Mouse (Mus musculus) heart, embryonic 11.5 days (tissue): Measurements from ENCODE around the gene Mib2. TPM values are rescaled to one million over a fixed set of nuclear protein-coding genes. Genes with fewer than 3 reads are reported as not detected.

ENCODE experiments used
- ATAC-seq: fragments of 200-750 bp; cut with Nextera tagmentation; replicated peaks from 2 replicates; pipeline ENCODE4 v1.8.0; 2017; ENCODE audit warnings: moderate library complexity; ENCODE audit not compliant: insufficient number of reproducible peaks, low FRiP score, low TSS enrichment
- H3K27ac ChIP-seq: fragments of 300-500 bp; sonication (generic); 2 replicates; pipeline ENCODE4 v1.5.1; 2014; ENCODE audit warnings: mild to moderate bottlenecking, low read depth, low read length
- H3K27me3 ChIP-seq: fragments of 300-500 bp; sonication (generic); 2 replicates; pipeline ENCODE4 v1.6.1; 2014; ENCODE audit warnings: mild to moderate bottlenecking, low read length, mixed read lengths; ENCODE audit not compliant: control insufficient read depth, insufficient read depth
- H3K36me3 ChIP-seq: fragments of 300-500 bp; sonication (generic); 2 replicates; pipeline ENCODE4 v1.6.1; 2014; ENCODE audit warnings: mild to moderate bottlenecking, low read length, moderate library complexity, mixed read lengths; ENCODE audit not compliant: control insufficient read depth, insufficient read depth
- H3K4me1 ChIP-seq: fragments of 300-500 bp; sonication (generic); 2 replicates; pipeline ENCODE4 v1.6.1; 2014; ENCODE audit warnings: low read length; ENCODE audit not compliant: control insufficient read depth, insufficient read depth
- H3K4me2 ChIP-seq: fragments of 300-500 bp; sonication (generic); 2 replicates; pipeline ENCODE4 v1.6.1; 2014; ENCODE audit warnings: mild to moderate bottlenecking, moderate library complexity
- H3K4me3 ChIP-seq: fragments of 300-500 bp; sonication (generic); 2 replicates; pipeline ENCODE4 v1.5.1; 2014; ENCODE audit warnings: low read depth, low read length
- H3K9ac ChIP-seq: fragments of 300-500 bp; sonication (generic); 2 replicates; pipeline ENCODE4 v1.6.1; 2014; ENCODE audit warnings: mild to moderate bottlenecking, low read depth, low read length, moderate library complexity
- H3K9me3 ChIP-seq: fragments of 300-500 bp; sonication (generic); replicated peaks from 2 replicates; pipeline ENCODE4 v1.6.1; 2016; ENCODE audit warnings: low read length; ENCODE audit not compliant: control insufficient read depth
- WGBS: fragments of 180-500 bp; shearing (Covaris S2); extraction: QIAGEN DNeasy Blood & Tissue Kit; methylation state at CpG from one replicate; pipeline ENCODE4 v1.1.7; 2014; ENCODE audit not compliant: insufficient replicate concordance; 5-methylcytosine and 5-hydroxymethylcytosine counted together
- polyA plus RNA-seq: library from polyadenylated mRNA; unstranded; fragments of >200 nt; fragmentation: Nextera tagmentation; extraction: Ambion mirVana; gene quantifications from 2 replicates; pipeline ENCODE4 v1.2.1, GENCODE M21; 2014

Gene Mib2
- polyA plus RNA-seq, 1 experiment from 2014 or later = 8.9 TPM

- H3K36me3 ChIP-seq = peaks cover 6% of the 10 kb centered on the region; the same call in 1 of the 2 replicates
Observed at GRCm38 (mm10) chr4:155606825-155607224, 62.2 kb downstream of the Mib2 start.

GRCm38 (mm10) chr4:155605132-155605531 lies 63.9 kb downstream of the Mib2 start:
- 92% methylated on average over 4 of the region's 4 CpGs for WGBS
- H3K36me3 ChIP-seq = peaks cover 5% of the 10 kb centered on the region; the same call in 1 of the 2 replicates
- no peak overlapping the region for H3K27ac ChIP-seq
- H3K4me3 ChIP-seq = no peak overlapping the region
- H3K27me3 ChIP-seq = no peaks in the 10 kb centered on the region
- ATAC-seq = no peak
- H3K4me2 ChIP-seq = no peak overlapping the region
- H3K9ac ChIP-seq = no peak overlapping the region
- H3K4me1 ChIP-seq = peaks cover 7% of the 10 kb centered on the region
- no peaks in the 10 kb centered on the region for H3K9me3 ChIP-seq

More at GRCm38 (mm10) chr4:155606825-155607224, 62.2 kb downstream of the Mib2 start:
- no peak overlapping the region for H3K4me2 ChIP-seq
- no peak for ATAC-seq
- peaks cover 7% of the 10 kb centered on the region for H3K4me1 ChIP-seq
- no peak overlapping the region for H3K9ac ChIP-seq
- no peak overlapping the region for H3K4me3 ChIP-seq
- no peaks in the 10 kb centered on the region for H3K9me3 ChIP-seq
- 92% methylated on average over 2 of the region's 2 CpGs for WGBS
- no peak overlapping the region for H3K27ac ChIP-seq
- H3K27me3 ChIP-seq = no peaks in the 10 kb centered on the region

Other genes starting within 250 kb of the Mib2 start
- gene Tmem52, start 200.1 kb downstream of the Mib2 start, polyA plus RNA-seq = not detected in 2 replicates
- gene Gnb1, start 177.8 kb downstream of the Mib2 start, polyA plus RNA-seq = 410 and 416 TPM in 2 replicates
- gene Nadk, start 106.8 kb downstream of the Mib2 start, polyA plus RNA-seq = 57.0 and 58.6 TPM in 2 replicates
- gene Slc35e2, start 67.8 kb downstream of the Mib2 start, polyA plus RNA-seq = 7.7 and 9.6 TPM in 2 replicates
- 48.2 and 50.0 TPM in 2 replicates for gene Cdk11b, start 44.3 kb downstream of the Mib2 start, polyA plus RNA-seq
- not detected in 2 replicates for gene Gm10563, start 23.8 kb downstream of the Mib2 start, polyA plus RNA-seq
- 52.9 and 53.5 TPM in 2 replicates for gene Mmp23, start 15.8 kb downstream of the Mib2 start, polyA plus RNA-seq
- gene Fndc10, start 25.1 kb upstream of the Mib2 start, polyA plus RNA-seq = 1.1 and 1.4 TPM in 2 replicates
- 128 TPM in 2 replicates for gene Ssu72, start 35.6 kb upstream of the Mib2 start, polyA plus RNA-seq
- gene Tmem240, start 65.6 kb upstream of the Mib2 start, polyA plus RNA-seq = 0.47 and 0.68 TPM in 2 replicates
- gene Atad3a, start 91.9 kb upstream of the Mib2 start, polyA plus RNA-seq = 84.2 and 88.2 TPM in 2 replicates
- 0.89 and 1.1 TPM in 2 replicates for gene Vwa1, start 105.5 kb upstream of the Mib2 start, polyA plus RNA-seq
- 3.0 and 3.2 TPM in 2 replicates for gene Tmem88b, start 116.7 kb upstream of the Mib2 start, polyA plus RNA-seq
- not detected in 2 replicates for gene Ankrd65, start 121.2 kb upstream of the Mib2 start, polyA plus RNA-seq
- gene Mrpl20, start 133.7 kb upstream of the Mib2 start, polyA plus RNA-seq = 152 and 166 TPM in 2 replicates
- gene Ccnl2, start 143.3 kb upstream of the Mib2 start, polyA plus RNA-seq = 126 and 129 TPM in 2 replicates
- 121 and 122 TPM in 2 replicates for gene Aurkaip1, start 162.1 kb upstream of the Mib2 start, polyA plus RNA-seq
- gene Mxra8, start 170.5 kb upstream of the Mib2 start, polyA plus RNA-seq = 34.5 and 37.2 TPM in 2 replicates
- 5.8 and 6.8 TPM in 2 replicates for gene Dvl1, start 178.2 kb upstream of the Mib2 start, polyA plus RNA-seq
- 0.11 and 0.18 TPM in 2 replicates for gene Tas1r3, start 194.2 kb upstream of the Mib2 start, polyA plus RNA-seq
- gene Cptp, start 200.2 kb upstream of the Mib2 start, polyA plus RNA-seq = 12.2 and 12.8 TPM in 2 replicates
- gene Ints11, start 200.3 kb upstream of the Mib2 start, polyA plus RNA-seq = 40.7 and 45.6 TPM in 2 replicates
- 30.6 and 32.9 TPM in 2 replicates for gene Pusl1, start 222.6 kb upstream of the Mib2 start, polyA plus RNA-seq
- 9.2 and 10.2 TPM in 2 replicates for gene Acap3, start 222.6 kb upstream of the Mib2 start, polyA plus RNA-seq